Mouse (Mus musculus) brain, embryonic 14.5 days (tissue): ENCODE results near the gene Itpkc.

ENCODE experiments used
- CTCF ChIP-seq: fragments of 200-500 bp; IDR thresholded peaks from 2 replicates; pipeline ENCODE4 v1.5.1; 2012; ENCODE audit warnings: inconsistent platforms, mild to moderate bottlenecking, moderate library complexity, borderline replicate concordance; ENCODE audit not compliant: insufficient read depth, insufficient read length; ENCODE audit errors: extremely low read depth
- POLR2A ChIP-seq: fragments of 200-500 bp; IDR thresholded peaks from 2 replicates; pipeline ENCODE4 v1.6.1; 2012; ENCODE audit warnings: mild to moderate bottlenecking, inconsistent platforms, borderline replicate concordance; ENCODE audit not compliant: poor library complexity, insufficient read depth, insufficient read length, severe bottlenecking; ENCODE audit errors: extremely low read depth

- TF ChIP-seq CTCF (no peak), POLR2A (no peak)
Measured at GRCm38 (mm10) chr7:27180837-27181695, 47.4 kb downstream of the Itpkc start, which contains the start of the genes Gm21983 and Mia.
